Mouse (Mus musculus) CH12.LX (cell line): ENCODE results near the gene Actrt2.

Source experiments
- BHLHE40 ChIP-seq: IDR thresholded peaks from 2 replicates; pipeline ENCODE4 v1.6.1; 2011; ENCODE audit warnings: mild to moderate bottlenecking, low read depth, low read length, improper control_type of control experiment
- CTCF ChIP-seq, 2 experiments: IDR thresholded peaks in 1 of 2; conservative IDR thresholded peaks in 1 of 2; 2 replicates each; pipeline ENCODE4 v1.5.1; 2011 to 2012; ENCODE audit warnings: low read depth in 2 of 2, low read length in 2 of 2, improper control_type of control experiment in 1 of 2, inconsistent platforms in 1 of 2, mild to moderate bottlenecking in 1 of 2, moderate library complexity in 1 of 2
- GABPA ChIP-seq: IDR thresholded peaks from 2 replicates; pipeline ENCODE4 v1.6.1; 2012; ENCODE audit warnings: low read depth, low read length, improper control_type of control experiment, inconsistent platforms; ENCODE audit not compliant: insufficient replicate concordance
- NRF1 ChIP-seq: IDR thresholded peaks from 2 replicates; pipeline ENCODE4 v1.6.1; 2014; ENCODE audit warnings: low read depth, mild to moderate bottlenecking, inconsistent platforms, low read length, improper control_type of control experiment, moderate library complexity
- TCF12 ChIP-seq: IDR thresholded peaks from 2 replicates; pipeline ENCODE4 v1.6.1; 2014; ENCODE audit warnings: low read depth, mild to moderate bottlenecking, inconsistent platforms, low read length, improper control_type of control experiment

DNA sequence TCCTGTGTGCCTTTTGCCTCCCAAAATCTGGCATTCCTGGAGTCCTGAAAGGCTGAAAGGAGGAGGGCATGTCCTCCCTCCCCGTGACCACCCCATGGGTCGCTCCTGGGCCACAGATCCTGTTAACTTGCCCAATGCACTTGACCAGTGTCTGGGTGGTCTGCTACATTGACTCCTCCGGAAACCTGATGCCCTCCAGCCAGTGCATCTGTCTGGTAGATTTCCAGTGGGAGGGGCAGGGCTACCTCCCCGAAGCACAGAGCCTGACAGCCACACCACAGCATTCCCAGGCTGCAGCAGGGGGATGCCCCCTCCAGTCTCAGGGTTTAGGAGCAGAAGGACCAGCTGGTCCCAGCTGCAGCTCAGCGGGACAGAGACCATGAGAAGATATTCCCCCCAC is 15.2 kb downstream of the Actrt2 start:
- TF ChIP-seq GABPA (no peak), BHLHE40 (no peak), CTCF (conservative IDR thresholded peaks at IDR 0.05 in 1 of 2, IDR thresholded peaks at IDR 0.05 in 1 of 2; ENCODE audit: low read depth in 2 of 2, low read length in 2 of 2) (no peak), NRF1 (no peak), TCF12 (no peak)
